Mouse (Mus musculus) Muller cell, postnatal 12 days (primary cell): ENCODE data around the gene Plscr5.

Experiments used
- DNase-seq: peaks from one replicate; pipeline ENCODE4 v3.0.0-alpha.2; 2015; ENCODE audit errors: inconsistent ontology term

Gene Plscr5

GRCm38 (mm10) chr9:92226795-92227194, 34.1 kb downstream of the Plscr5 start:
- no peak for DNase-seq

- no peak for DNase-seq
These were observed 36.4 kb downstream of the Plscr5 start for GRCm38 (mm10) chr9:92228867-92229832.

- DNase-seq, result no peak
These were observed 37.1 kb downstream of the Plscr5 start for GRCm38 (mm10) chr9:92229833-92230205.

GRCm38 (mm10) chr9:92234901-92235458, 42.2 kb downstream of the Plscr5 start:
- DNase-seq, result no peak

GRCm38 (mm10) chr9:92248773-92249446, 56.2 kb downstream of the Plscr5 start:
- no peak for DNase-seq

- peak; percentile 44 for DNase-seq
These were observed 56.7 kb downstream of the Plscr5 start, which contains the start of gene Plscr1 for GRCm38 (mm10) chr9:92249447-92249852. Gene Plscr1, plus strand, starts transcription at chr9:92249750.

GRCm38 (mm10) chr9:92249987-92250772, 57.4 kb downstream of the Plscr5 start:
- DNase-seq, result peak; percentile 87

GRCm38 (mm10) chr9:92252718-92253117, 60.0 kb downstream of the Plscr5 start:
- no peak for DNase-seq

- DNase-seq, result no peak
These were observed 61.0 kb downstream of the Plscr5 start for GRCm38 (mm10) chr9:92253585-92254321.
